ENCODE assay signal across 28 mouse cellular contexts in the genomic region with DNA sequence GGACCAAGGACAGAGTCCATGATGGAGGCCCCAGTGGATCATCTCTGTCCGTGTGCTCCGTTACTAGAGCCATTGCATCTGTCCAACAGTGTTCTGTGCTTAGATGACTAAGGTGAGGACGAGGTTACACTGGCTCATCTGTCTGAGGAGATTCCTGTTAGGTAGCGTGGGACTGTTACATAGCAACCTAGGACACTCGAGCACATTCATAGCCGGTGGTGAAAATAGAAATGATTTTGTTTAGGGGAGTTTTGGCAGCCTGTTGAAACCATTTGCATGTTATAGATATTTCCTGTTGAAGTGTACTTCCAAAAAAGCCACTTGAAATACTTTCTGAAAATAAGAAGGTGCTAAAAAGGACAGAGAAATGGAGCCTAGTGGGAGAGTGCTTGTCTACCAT. TPM values are rescaled to one million over a fixed set of nuclear protein-coding genes. Genes with fewer than 3 reads are reported as not detected.
DNase-seq lines count a peak whose midpoint lies in the region; ATAC-seq lines count a peak whose summit lies in the region.
"Had no signal": no experiment of that assay in that cellular context is flagged by ENCODE, and none has a peak within 500 bp of the region (broad histone marks: within the 10 kb centered on the region; RNA-seq: fewer than 3 reads in every experiment).

No protein-coding gene starts in this region.

- no peak for DNase-seq in frontal cortex, postnatal 10 days (ENCODE audit: low spot score in 2 of 2)
- peak; percentile 1 for DNase-seq in left cerebral cortex, adult 11 months (ENCODE audit: low spot score)
- DNase-seq in left cerebral cortex, postnatal 36 days (ENCODE audit: low spot score in 2 of 2): no peak
- DNase-seq in right cerebral cortex, adult 18-20 months: peak; percentile 5
- no peak for DNase-seq in right cerebral cortex, postnatal 25 days
- DNase-seq in brain, adult 2 months (ENCODE audit: low read depth, low spot score): peak; percentile 36
- DNase-seq in adrenal gland, adult 2 months: no peak
- DNase-seq: adrenal gland, postnatal 10 days; adrenal gland, postnatal 25 days; B cell, adult 2 months; cerebellum, adult 11-12 months; cerebellum, adult 2 months; cerebellum, adult 9-10 months; cerebellum, postnatal 10 days; cerebellum, postnatal 25 days had no signal

- intact Hi-C loops in left cerebral cortex, postnatal 36 days (cut with DNase I): no loop called here

- ATAC-seq in frontal cortex, adult (ENCODE audit: low TSS enrichment): peak; percentile 94
- ATAC-seq: activated CD4-positive, CD25-positive, alpha-beta regulatory T cell, adult 4 months; CD4-positive, CD25-positive, alpha-beta regulatory T cell, adult 4 months; forebrain, embryonic 13.5 days; forebrain, embryonic 15.5 days; Patski had no signal

RNA-seq across cellular contexts. Expression of gene Esm1, which starts 35.3 kb away (rescaled TPM):
- under 1 TPM; 0.25 to 0.32 TPM for total RNA-seq in left cerebral cortex, postnatal 36 days (2021)
- 10 to 100 TPM in 1 of 2 experiments, 1 to 10 TPM in 1; 8.2 to 12.8 TPM for total RNA-seq in adrenal gland, adult 2 months (2021)
- 5.4 and 9.6 TPM in 2 replicates for polyA plus RNA-seq in adrenal gland, adult 2 months (2012; rRNA removed)
- total RNA-seq: G1E had no signal
- polyA plus RNA-seq: activated CD4-positive, CD25-positive, alpha-beta regulatory T cell, adult 4 months; CD4-positive, CD25-positive, alpha-beta regulatory T cell, adult 4 months; G1E; Patski had no signal

RNA-seq across cellular contexts. Expression of gene Gzmk, which starts 51.5 kb away (rescaled TPM):
- total RNA-seq in left cerebral cortex, postnatal 36 days (2021): under 1 TPM in 1 of 2 experiments, not detected in 1; 0.52 TPM
- not detected for total RNA-seq in adrenal gland, adult 2 months (2021)
- polyA plus RNA-seq in adrenal gland, adult 2 months (2012; rRNA removed): not detected in 2 replicates
- total RNA-seq: adrenal gland, postnatal 10 days; adrenal gland, postnatal 25 days; adrenal gland, postnatal 4 days; CH12.LX; G1E had no signal
- polyA plus RNA-seq: cerebellum, adult 2 months; embryonic facial prominence, embryonic 10.5 days; embryonic facial prominence, embryonic 12.5 days; embryonic facial prominence, embryonic 14.5 days; forebrain, embryonic 11.5 days; forebrain, embryonic 13.5 days; G1E; Patski had no signal

Comparison
In these comparisons a context has a peak if more than half of its experiments do, and no peak if none do; other contexts are left out.
1. DNase-seq: peak in left cerebral cortex, adult 11 months (single experiment), right cerebral cortex, adult 18-20 months (single experiment) and brain, adult 2 months (single experiment); none in frontal cortex, postnatal 10 days (0 of 2), left cerebral cortex, postnatal 36 days (0 of 2), right cerebral cortex, postnatal 25 days (single experiment) and adrenal gland, adult 2 months (single experiment).
2. RNA of gene Esm1, which starts 35.3 kb away (total RNA-seq): 8.2 to 12.8 TPM in adrenal gland, adult 2 months; 0.25 to 0.32 TPM in left cerebral cortex, postnatal 36 days; every median in the first group is over 4 times any median in the second.